Comparison of ENCODE assay signal across 24 mouse cellular contexts in the genomic region with DNA sequence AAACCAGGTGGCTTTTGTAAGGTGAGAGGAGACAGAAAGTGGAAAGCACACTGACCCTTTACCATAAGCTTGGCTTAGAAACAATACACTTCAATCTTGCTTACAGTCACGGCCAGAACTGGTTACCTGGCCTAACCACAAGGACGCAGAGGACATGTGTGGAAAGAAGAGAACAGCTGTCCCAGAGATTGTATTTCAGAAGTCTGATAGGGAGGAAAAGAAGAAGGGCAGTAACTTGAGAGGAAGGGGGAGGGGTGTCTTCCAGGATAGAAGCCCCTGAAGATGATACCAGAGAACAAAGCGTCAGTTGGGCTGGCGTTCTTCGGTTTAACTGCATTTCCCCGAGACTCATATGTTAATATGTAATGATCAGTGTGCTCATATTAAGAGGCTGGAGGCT. TPM values are rescaled to one million over a fixed set of nuclear protein-coding genes. Genes with fewer than 3 reads are reported as not detected.
DNase-seq lines count a peak whose midpoint lies in the region; ATAC-seq and TF ChIP-seq lines count a peak whose summit lies in the region.
"Had no signal": no experiment of that assay in that cellular context is flagged by ENCODE, and none has a peak within 500 bp of the region (broad histone marks: within the 10 kb centered on the region; RNA-seq: fewer than 3 reads in every experiment).

No protein-coding gene starts in this region.

- H3K27me3 ChIP-seq in kidney, embryonic 14.5 days (ENCODE audit: control insufficient read depth, insufficient read depth, low read length), result no peaks in the 10 kb centered on the region
- no peaks in the 10 kb centered on the region for H3K27me3 ChIP-seq in limb, embryonic 14.5 days (ENCODE audit: control insufficient read depth, insufficient read depth, low read length)
- no peaks in the 10 kb centered on the region for H3K27me3 ChIP-seq in limb, embryonic 10.5 days (ENCODE audit: low read depth, poor library complexity, severe bottlenecking)
- H3K27me3 ChIP-seq: CH12.LX; forebrain, embryonic 15.5 days; heart, embryonic 13.5 days; hindbrain, embryonic 12.5 days had no signal

- H3K36me3 ChIP-seq in kidney, embryonic 14.5 days (ENCODE audit: control insufficient read depth, insufficient read depth, low read length), result no peaks in the 10 kb centered on the region
- no peaks in the 10 kb centered on the region for H3K36me3 ChIP-seq in limb, embryonic 14.5 days (ENCODE audit: control insufficient read depth, insufficient read depth, low read length)
- H3K36me3 ChIP-seq in limb, embryonic 10.5 days, result no peaks in the 10 kb centered on the region
- H3K36me3 ChIP-seq: forebrain, embryonic 15.5 days; heart, embryonic 13.5 days; hindbrain, embryonic 12.5 days had no signal

- H3K9ac ChIP-seq in kidney, embryonic 14.5 days (ENCODE audit: low read depth, low read length), result no peak overlapping the region
- H3K9ac ChIP-seq in limb, embryonic 14.5 days (ENCODE audit: low read depth, low read length, severe bottlenecking), result no peak overlapping the region
- H3K9ac ChIP-seq: forebrain, embryonic 15.5 days; heart, embryonic 13.5 days; hindbrain, embryonic 12.5 days had no signal

- H3K4me1 ChIP-seq in kidney, embryonic 14.5 days (ENCODE audit: control insufficient read depth, insufficient read depth, low read length), result no peaks in the 10 kb centered on the region
- no peaks in the 10 kb centered on the region for H3K4me1 ChIP-seq in limb, embryonic 14.5 days (ENCODE audit: control insufficient read depth, insufficient read depth, low read length)
- no peaks in the 10 kb centered on the region for H3K4me1 ChIP-seq in limb, embryonic 10.5 days
- H3K4me1 ChIP-seq: forebrain, embryonic 15.5 days; heart, embryonic 13.5 days; hindbrain, embryonic 12.5 days had no signal

- WGBS in kidney, embryonic 14.5 days, result 37% methylated on average over 6 of the region's 6 CpGs
- WGBS in limb, embryonic 14.5 days, result 51% methylated on average over 6 of the region's 6 CpGs
- WGBS in limb, embryonic 10.5 days, result 78% methylated on average over 6 of the region's 6 CpGs

- H3K4me3 ChIP-seq in kidney, embryonic 14.5 days (ENCODE audit: low read length), result no peak overlapping the region
- no peak overlapping the region for H3K4me3 ChIP-seq in limb, embryonic 14.5 days (replicated peaks; ENCODE audit: low read length)
- no peak overlapping the region for H3K4me3 ChIP-seq in limb, embryonic 10.5 days
- H3K4me3 ChIP-seq: forebrain, embryonic 15.5 days; heart, adult 2 months; heart, embryonic 13.5 days; hindbrain, embryonic 12.5 days had no signal

- H3K27ac ChIP-seq in kidney, embryonic 14.5 days (ENCODE audit: low read depth, low read length), result peak overlapping the region; percentile 18; the same call in 1 of the 2 replicates
- H3K27ac ChIP-seq in limb, embryonic 14.5 days (replicated peaks; ENCODE audit: low read depth, low read length), result no peak overlapping the region
- H3K27ac ChIP-seq in limb, embryonic 10.5 days, result no peak overlapping the region
- H3K27ac ChIP-seq: forebrain, embryonic 15.5 days; heart, adult 2 months; heart, embryonic 13.5 days; hindbrain, embryonic 12.5 days had no signal

- TF ChIP-seq POLR2A in limb, embryonic 14.5 days (IDR thresholded peaks at IDR 0.05; ENCODE audit: borderline replicate concordance, extremely low read depth, insufficient read depth, insufficient read length), result no peak

- H3K9me3 ChIP-seq in kidney, embryonic 14.5 days (ENCODE audit: control insufficient read depth, low read length), result peaks cover 8% of the 10 kb centered on the region; the same call in 1 of the 2 replicates
- no peaks in the 10 kb centered on the region for H3K9me3 ChIP-seq in limb, embryonic 14.5 days (ENCODE audit: control insufficient read depth, low read length)
- H3K9me3 ChIP-seq in limb, embryonic 10.5 days (replicated peaks), result no peaks in the 10 kb centered on the region
- H3K9me3 ChIP-seq: forebrain, embryonic 15.5 days; hindbrain, embryonic 12.5 days had no signal

- peak; percentile 8 for DNase-seq in embryo, embryonic 10 days (ENCODE audit: low spot score)
- no peak for DNase-seq in embryo, embryonic 9.5 days (ENCODE audit: extremely low spot score)
- no peak for DNase-seq in kidney, postnatal 10 days
- DNase-seq in limb, embryonic 14.5 days (ENCODE audit: low spot score), result no peak
- DNase-seq in limb, embryonic 10.5 days (ENCODE audit: low spot score), result no peak
- DNase-seq in embryo, embryonic 11 days, result peak; percentile 10
- DNase-seq: adrenal gland, adult 2 months; adrenal gland, postnatal 25 days; cerebellum, adult 2 months; cerebellum, postnatal 10 days; gastrocnemius, postnatal 10 days; heart, adult 2 months; heart, postnatal 10 days; heart, postnatal 4 days had no signal

- no peak overlapping the region for H3K4me2 ChIP-seq in kidney, embryonic 14.5 days (replicated peaks; ENCODE audit: low read depth, low read length)
- no peak overlapping the region for H3K4me2 ChIP-seq in limb, embryonic 14.5 days (replicated peaks; ENCODE audit: low read depth, low read length, severe bottlenecking)
- H3K4me2 ChIP-seq: forebrain, embryonic 15.5 days; heart, embryonic 13.5 days; hindbrain, embryonic 12.5 days had no signal

- peak; percentile 53; the same call in 1 of the 2 replicates for ATAC-seq in kidney, embryonic 14.5 days (ENCODE audit: low FRiP score, low TSS enrichment)
- ATAC-seq in limb, embryonic 14.5 days (ENCODE audit: low FRiP score, low read depth), result 0 out of 2 replicates have a peak, but pooled peaks have one; percentile 9
- no peak for ATAC-seq in cerebellum, adult (ENCODE audit: insufficient number of reproducible peaks, low FRiP score, low TSS enrichment)
- ATAC-seq: forebrain, embryonic 15.5 days; hindbrain, embryonic 16.5 days; inflammation-experienced regulatory T-cells, adult 6 months had no signal

RNA-seq across cellular contexts. Expression of a gene that starts 6.9 kb away (rescaled TPM):
- polyA plus RNA-seq in kidney, embryonic 14.5 days (2014; fragmentation: Nextera tagmentation; extraction: Ambion mirVana), result 51.2 and 67.3 TPM in 2 replicates
- polyA plus RNA-seq in limb, embryonic 14.5 days (2012; rRNA removed), result 80.8 and 101 TPM in 2 replicates
- 49.3 and 51.7 TPM in 2 replicates for polyA plus RNA-seq in limb, embryonic 14.5 days (2014; fragmentation: Nextera tagmentation; extraction: Ambion mirVana)
- 37.3 and 45.7 TPM in 2 replicates for polyA plus RNA-seq in limb, embryonic 10.5 days (2016; fragmentation: Nextera tagmentation; extraction: Ambion mirVana)

RNA-seq across cellular contexts. Expression of a gene that starts 20.0 kb away (rescaled TPM):
- 0.08 TPM in 1 of 2 replicates, not detected in the other for polyA plus RNA-seq in kidney, embryonic 14.5 days (2014; fragmentation: Nextera tagmentation; extraction: Ambion mirVana)
- 0.23 and 0.24 TPM in 2 replicates for polyA plus RNA-seq in limb, embryonic 14.5 days (2012; rRNA removed)
- 0.10 TPM in 1 of 2 replicates, not detected in the other for polyA plus RNA-seq in limb, embryonic 14.5 days (2014; fragmentation: Nextera tagmentation; extraction: Ambion mirVana)
- polyA plus RNA-seq in limb, embryonic 10.5 days (2016; fragmentation: Nextera tagmentation; extraction: Ambion mirVana), result not detected in 2 replicates
- polyA plus RNA-seq: adrenal gland, adult 2 months; embryonic facial prominence, embryonic 11.5 days; forebrain, embryonic 11.5 days; heart, adult 2 months; heart, embryonic 13.5 days; hindbrain, embryonic 12.5 days; hindbrain, embryonic 16.5 days; inflammation-experienced regulatory T-cells, adult 6 months had no signal

RNA-seq across cellular contexts. Expression of a gene that starts 56.1 kb away (rescaled TPM):
- polyA plus RNA-seq in kidney, embryonic 14.5 days (2014; fragmentation: Nextera tagmentation; extraction: Ambion mirVana), result 233 and 278 TPM in 2 replicates
- polyA plus RNA-seq in limb, embryonic 14.5 days (2012; rRNA removed), result 135 and 148 TPM in 2 replicates
- polyA plus RNA-seq in limb, embryonic 14.5 days (2014; fragmentation: Nextera tagmentation; extraction: Ambion mirVana), result 179 and 185 TPM in 2 replicates
- 254 and 298 TPM in 2 replicates for polyA plus RNA-seq in limb, embryonic 10.5 days (2016; fragmentation: Nextera tagmentation; extraction: Ambion mirVana)

RNA-seq across cellular contexts. Expression of a gene that starts 56.2 kb away (rescaled TPM):
- polyA plus RNA-seq in kidney, embryonic 14.5 days (2014; fragmentation: Nextera tagmentation; extraction: Ambion mirVana), result 341 and 402 TPM in 2 replicates
- polyA plus RNA-seq in limb, embryonic 14.5 days (2012; rRNA removed), result 203 and 205 TPM in 2 replicates
- polyA plus RNA-seq in limb, embryonic 14.5 days (2014; fragmentation: Nextera tagmentation; extraction: Ambion mirVana), result 295 and 296 TPM in 2 replicates
- 501 and 622 TPM in 2 replicates for polyA plus RNA-seq in limb, embryonic 10.5 days (2016; fragmentation: Nextera tagmentation; extraction: Ambion mirVana)

Comparison
In these comparisons a context has a peak if more than half of its experiments do, and no peak if none do; other contexts are left out.
1. DNase-seq: peak in embryo, embryonic 10 days (single experiment) and embryo, embryonic 11 days (single experiment); none in embryo, embryonic 9.5 days (single experiment), kidney, postnatal 10 days (single experiment), limb, embryonic 14.5 days (single experiment) and limb, embryonic 10.5 days (single experiment).